Mouse (Mus musculus) midbrain, embryonic 16.5 days (tissue): ENCODE data around the gene Naa10. TPM values are rescaled to one million over a fixed set of nuclear protein-coding genes. Genes with fewer than 3 reads are reported as not detected.
A peak's percentile ranks its signal among the peaks of the same experiment; 100 is the strongest.

Source experiments
- ATAC-seq: fragments of 200-750 bp; cut with Nextera tagmentation; 2 replicates; pipeline ENCODE4 v1.8.0; 2017; ENCODE audit warnings: moderate TSS enrichment
- H3K27ac ChIP-seq: fragments of 300-500 bp; sonication (generic); 2 replicates; pipeline ENCODE4 v1.5.1; 2014; ENCODE audit warnings: mild to moderate bottlenecking, low read length, mixed read lengths
- H3K27me3 ChIP-seq: fragments of 300-500 bp; sonication (generic); 2 replicates; pipeline ENCODE4 v1.6.1; 2014; ENCODE audit warnings: low read depth, low read length, mixed read lengths; ENCODE audit not compliant: control insufficient read depth, insufficient read depth
- H3K36me3 ChIP-seq: fragments of 300-500 bp; sonication (generic); 2 replicates; pipeline ENCODE4 v1.6.1; 2014; ENCODE audit warnings: mild to moderate bottlenecking, low read length, moderate library complexity, mixed read lengths; ENCODE audit not compliant: control insufficient read depth, insufficient read depth
- H3K4me1 ChIP-seq: fragments of 300-500 bp; sonication (generic); 2 replicates; pipeline ENCODE4 v1.6.1; 2014; ENCODE audit warnings: mild to moderate bottlenecking, low read length, mixed read lengths; ENCODE audit not compliant: control insufficient read depth, insufficient read depth
- H3K4me2 ChIP-seq: fragments of 300-500 bp; sonication (generic); 2 replicates; pipeline ENCODE4 v1.6.1; 2014; ENCODE audit warnings: mild to moderate bottlenecking, low read length, mixed read lengths
- H3K4me3 ChIP-seq: fragments of 300-500 bp; sonication (generic); 2 replicates; pipeline ENCODE4 v1.5.1; 2014; ENCODE audit warnings: low read depth, mild to moderate bottlenecking, low read length, moderate library complexity, mixed read lengths
- H3K9ac ChIP-seq: fragments of 300-500 bp; sonication (generic); 2 replicates; pipeline ENCODE4 v1.6.1; 2014; ENCODE audit warnings: low read depth, low read length, mixed read lengths
- H3K9me3 ChIP-seq: fragments of 300-500 bp; sonication (generic); replicated peaks from 2 replicates; pipeline ENCODE4 v1.6.1; 2014; ENCODE audit warnings: mild to moderate bottlenecking, low read length, mixed read lengths; ENCODE audit not compliant: control insufficient read depth, poor library complexity, severe bottlenecking
- WGBS: fragments of 180-500 bp; shearing (Covaris S2); extraction: QIAGEN DNeasy Blood & Tissue Kit; methylation state at CpG from one replicate; pipeline ENCODE4 v1.1.7; 2014; 5-methylcytosine and 5-hydroxymethylcytosine counted together
- polyA plus RNA-seq: library from polyadenylated mRNA; unstranded; fragments of >200 nt; fragmentation: Nextera tagmentation; extraction: Ambion mirVana; gene quantifications from 2 replicates; pipeline ENCODE4 v1.2.1, GENCODE M21; 2015

Gene Naa10
- polyA plus RNA-seq, 1 experiment from 2014 or later = 84.6 TPM

- 94% methylated on average over 6 of the region's 6 CpGs for WGBS
- H3K27me3 ChIP-seq = no peaks in the 10 kb centered on the region
- no peak overlapping the region for H3K4me2 ChIP-seq
- H3K9me3 ChIP-seq = no peaks in the 10 kb centered on the region
- H3K36me3 ChIP-seq = peaks cover 26% of the 10 kb centered on the region
- H3K27ac ChIP-seq = no peak overlapping the region
- no peak overlapping the region for H3K4me3 ChIP-seq
- H3K4me1 ChIP-seq = no peaks in the 10 kb centered on the region
- no peak overlapping the region for H3K9ac ChIP-seq
- ATAC-seq = no peak
Observed at GRCm38 (mm10) chrX:73954988-73955387, 33.2 kb upstream of the Naa10 start.

DNA sequence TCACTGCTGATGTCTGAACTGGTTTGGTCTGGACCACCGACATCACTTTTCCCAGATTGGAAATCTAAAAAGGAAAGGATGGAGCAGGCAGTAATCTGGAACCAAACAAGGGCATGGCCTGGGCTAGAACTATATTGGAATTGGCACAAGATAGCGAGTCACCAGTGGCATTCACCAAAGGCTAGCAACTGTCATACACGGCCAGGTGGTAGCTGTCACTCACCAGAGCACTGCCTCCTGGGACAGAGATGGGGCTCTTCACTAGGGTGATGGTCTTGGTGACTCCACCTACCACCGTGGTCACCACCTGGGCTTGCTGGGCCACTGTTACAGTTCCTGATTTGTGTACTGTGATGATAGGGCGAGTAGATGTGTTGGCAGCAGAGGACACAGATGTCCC is 30.9 kb upstream of the Naa10 start:
- H3K36me3 ChIP-seq = peaks cover 29% of the 10 kb centered on the region
- H3K27me3 ChIP-seq = no peaks in the 10 kb centered on the region
- no peaks in the 10 kb centered on the region for H3K9me3 ChIP-seq
- H3K9ac ChIP-seq = no peak overlapping the region
- no peak for ATAC-seq
- H3K4me3 ChIP-seq = no peak overlapping the region
- no peaks in the 10 kb centered on the region for H3K4me1 ChIP-seq
- no peak overlapping the region for H3K4me2 ChIP-seq
- H3K27ac ChIP-seq = no peak overlapping the region
- WGBS = 83% methylated on average over 5 of the region's 5 CpGs

DNA sequence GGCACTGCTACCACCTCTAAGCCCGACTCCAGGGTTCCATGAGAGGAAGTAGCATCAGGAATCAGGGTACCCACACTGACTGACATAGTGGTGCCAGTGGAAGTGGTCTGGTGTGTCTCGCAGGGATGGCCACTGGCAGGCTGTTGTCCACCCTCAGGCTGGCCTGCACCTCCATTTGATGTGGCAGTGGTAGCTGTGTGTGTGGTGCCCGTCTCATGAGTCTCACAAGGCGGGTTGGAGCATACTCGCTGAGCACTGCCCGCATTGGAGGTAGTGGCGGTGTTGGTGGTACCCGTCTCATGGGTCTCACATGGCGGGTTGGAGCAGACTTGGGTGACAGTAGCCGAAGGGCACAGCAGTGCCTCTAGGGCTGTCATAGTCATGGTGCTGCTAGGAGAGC is 27.6 kb upstream of the Naa10 start:
- Histone ChIP-seq H3K4me1 (no peaks in the 10 kb centered on the region), H3K9me3 (no peaks in the 10 kb centered on the region), H3K27ac (no peak overlapping the region), H3K36me3 (peaks cover 23% of the 10 kb centered on the region; the same call in 1 of the 2 replicates), H3K4me2 (no peak overlapping the region), H3K27me3 (no peaks in the 10 kb centered on the region), H3K4me3 (no peak overlapping the region), H3K9ac (no peak overlapping the region)
- WGBS = 89% methylated on average over 10 of the region's 10 CpGs
- peak; percentile 18; the same call in 1 of the 2 replicates for ATAC-seq

- Histone ChIP-seq H3K9ac (no peak overlapping the region), H3K4me3 (no peak overlapping the region), H3K9me3 (no peaks in the 10 kb centered on the region), H3K27me3 (no peaks in the 10 kb centered on the region), H3K4me2 (no peak overlapping the region), H3K36me3 (peaks cover 26% of the 10 kb centered on the region; the same call in 1 of the 2 replicates), H3K27ac (peak overlapping the region; percentile 22; the same call in 1 of the 2 replicates), H3K4me1 (no peaks in the 10 kb centered on the region)
- peak; percentile 44 for ATAC-seq
- WGBS = 36% methylated on average over 4 of the region's 4 CpGs
Observed at GRCm38 (mm10) chrX:73948647-73949046, 26.9 kb upstream of the Naa10 start.

- no peaks in the 10 kb centered on the region for H3K27me3 ChIP-seq
- H3K4me3 ChIP-seq = no peak overlapping the region
- no peak for ATAC-seq
- no peaks in the 10 kb centered on the region for H3K9me3 ChIP-seq
- no peaks in the 10 kb centered on the region for H3K4me1 ChIP-seq
- 83% methylated on average over 6 of the region's 6 CpGs for WGBS
- no peak overlapping the region for H3K27ac ChIP-seq
- no peak overlapping the region for H3K4me2 ChIP-seq
- H3K36me3 ChIP-seq = peaks cover 15% of the 10 kb centered on the region; the same call in 1 of the 2 replicates
- no peak overlapping the region for H3K9ac ChIP-seq
Observed at GRCm38 (mm10) chrX:73946896-73947295, 25.2 kb upstream of the Naa10 start.

GRCm38 (mm10) chrX:73942294-73942693 is 20.6 kb upstream of the Naa10 start:
- Histone ChIP-seq H3K4me3 (no peak overlapping the region), H3K9ac (no peak overlapping the region), H3K27me3 (no peaks in the 10 kb centered on the region), H3K4me1 (no peaks in the 10 kb centered on the region), H3K4me2 (no peak overlapping the region), H3K9me3 (no peaks in the 10 kb centered on the region), H3K27ac (no peak overlapping the region), H3K36me3 (peaks cover 8% of the 10 kb centered on the region; the same call in 1 of the 2 replicates)
- ATAC-seq = no peak
- 81% methylated on average over 2 of the region's 2 CpGs for WGBS

GRCm38 (mm10) chrX:73941860-73942259 is 20.1 kb upstream of the Naa10 start:
- Histone ChIP-seq H3K27ac (no peak overlapping the region), H3K36me3 (peaks cover 8% of the 10 kb centered on the region; the same call in 1 of the 2 replicates), H3K27me3 (no peaks in the 10 kb centered on the region), H3K9ac (no peak overlapping the region), H3K4me1 (no peaks in the 10 kb centered on the region), H3K4me3 (no peak overlapping the region), H3K9me3 (no peaks in the 10 kb centered on the region), H3K4me2 (no peak overlapping the region)
- WGBS = 100% methylated on average over 2 of the region's 2 CpGs
- ATAC-seq = no peak

GRCm38 (mm10) chrX:73931871-73932270 is 10.1 kb upstream of the Naa10 start:
- Histone ChIP-seq H3K9me3 (no peaks in the 10 kb centered on the region), H3K4me1 (no peaks in the 10 kb centered on the region), H3K27ac (no peak overlapping the region), H3K4me2 (no peak overlapping the region), H3K36me3 (no peaks in the 10 kb centered on the region), H3K9ac (no peak overlapping the region), H3K27me3 (no peaks in the 10 kb centered on the region), H3K4me3 (no peak overlapping the region)
- 87% methylated on average over 2 of the region's 2 CpGs for WGBS
- ATAC-seq = no peak

DNA sequence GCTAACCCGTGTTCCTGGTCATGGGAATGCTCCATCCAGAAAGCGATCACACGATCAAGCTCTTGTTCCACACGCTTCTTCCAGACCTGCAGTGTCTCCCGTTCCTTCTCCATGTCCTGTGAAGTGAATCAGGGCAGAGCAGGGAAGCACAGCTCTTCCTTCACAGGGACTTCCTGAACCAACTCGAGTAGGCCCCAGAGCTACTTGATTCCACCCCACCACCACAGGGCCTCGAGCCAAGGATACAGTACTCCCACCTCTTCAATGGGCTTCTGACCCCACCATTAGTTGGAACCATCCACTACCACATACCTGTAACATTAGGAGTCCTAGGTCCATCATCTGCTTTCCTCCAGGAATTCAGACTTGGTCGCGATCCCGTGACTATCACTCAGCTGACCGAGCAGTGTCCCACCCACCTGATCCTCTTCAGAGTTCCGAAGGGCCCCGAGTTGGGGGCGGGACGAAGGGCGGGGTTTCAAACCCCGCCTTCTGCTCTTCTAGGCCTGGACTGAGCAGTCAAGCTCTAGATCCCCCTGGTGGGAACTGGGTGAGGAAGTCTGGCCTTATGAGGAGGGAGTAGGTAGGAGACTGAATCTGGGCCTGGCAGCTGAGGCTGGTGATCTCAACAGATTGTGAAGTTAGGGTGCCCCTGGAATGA is 8.8 kb upstream of the Naa10 start, which contains the start of gene Renbp:
Renbp (minus strand) TSS at position 449 of the 661 bp plus-strand sequence.
- Histone ChIP-seq H3K36me3 (no peaks in the 10 kb centered on the region), H3K9me3 (no peaks in the 10 kb centered on the region), H3K4me3 (no peak within 1 kb of the TSS), H3K9ac (no peak within 1 kb of the TSS), H3K4me2 (0 out of 2 replicates have a peak within 1 kb of the TSS, but pooled peaks have one; percentile 1), H3K27ac (no peak within 1 kb of the TSS), H3K4me1 (no peaks in the 10 kb centered on the region), H3K27me3 (no peaks in the 10 kb centered on the region)
- WGBS = 44% methylated on average over 17 of the region's 17 CpGs
- no peak for ATAC-seq
